Mouse (Mus musculus): Measurements from ENCODE around the gene Rbfox2.
"Not testable (repeated sequence)": the region's sequence is repeated elsewhere in the genome, so short reads cannot be mapped to it uniquely, and the experiment has no call there.

The Rbfox2 gene

GRCm38 (mm10) chr15:77269496-77269895, 37.3 kb downstream of the Rbfox2 start:
- DNase-seq = not testable (repeated sequence)

DNA sequence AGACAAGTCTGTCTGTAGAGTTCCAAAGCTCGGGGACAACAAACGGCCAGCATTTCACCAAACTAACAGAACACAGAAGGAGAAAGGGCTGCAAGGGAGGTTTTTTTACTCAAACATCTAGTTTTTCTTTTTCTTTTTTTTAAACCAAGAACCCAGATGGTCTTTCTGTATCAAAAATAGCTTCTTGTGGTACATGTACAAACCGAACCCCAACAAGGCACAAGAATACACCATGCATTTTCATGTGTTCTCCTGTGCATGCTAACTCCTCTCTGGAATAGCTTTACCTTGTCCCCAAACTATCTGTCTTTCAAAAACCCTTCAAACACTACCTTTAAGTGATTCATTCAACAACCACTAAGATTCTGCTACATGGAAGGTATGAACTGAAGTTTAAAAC, 38.4 kb downstream of the Rbfox2 start:
- DNase-seq = no peak

- no peak for DNase-seq
These were observed 41.5 kb downstream of the Rbfox2 start for GRCm38 (mm10) chr15:77265318-77265717.

DNA sequence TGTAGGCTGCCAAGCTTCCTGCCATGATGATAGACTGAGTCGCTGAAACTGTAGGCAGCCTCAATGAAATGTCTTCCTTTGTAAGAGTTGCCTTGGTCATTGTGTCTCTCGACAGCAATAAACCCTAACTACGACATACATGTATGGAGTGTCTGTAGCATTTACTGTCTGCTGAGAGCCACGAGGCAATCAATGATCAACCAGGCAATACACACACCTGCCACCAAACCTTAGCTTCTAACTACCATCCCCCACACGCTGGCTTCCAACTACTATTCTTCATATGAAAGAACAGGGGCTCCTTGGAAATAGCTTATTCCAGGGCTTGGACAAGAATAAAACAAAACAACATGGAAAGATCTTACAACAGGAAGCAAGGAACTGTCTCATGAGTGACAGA, 42.5 kb downstream of the Rbfox2 start:
- DNase-seq = no peak

DNA sequence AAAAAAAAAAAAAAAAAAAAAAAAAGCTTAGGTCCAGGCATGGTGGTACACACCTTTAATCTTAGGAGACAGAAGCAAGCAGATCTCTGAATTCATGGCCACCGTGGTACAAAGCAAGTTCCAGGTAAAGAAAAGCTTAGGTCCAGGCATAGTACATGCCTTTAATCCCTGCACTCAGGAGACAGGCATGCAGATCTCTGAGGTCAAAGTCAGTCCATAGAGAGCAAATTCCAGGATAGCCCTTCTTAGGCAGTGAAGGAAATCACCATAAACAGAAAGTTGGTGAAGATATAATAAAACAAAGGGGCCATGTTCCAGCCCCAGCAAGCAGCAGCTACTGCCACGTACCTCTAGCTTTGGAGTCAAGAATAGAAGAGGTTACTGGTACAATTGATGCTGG, 44.0 kb downstream of the Rbfox2 start:
- no peak for DNase-seq

GRCm38 (mm10) chr15:77257437-77258229, 49.2 kb downstream of the Rbfox2 start:
- DNase-seq = peak; percentile 74

GRCm38 (mm10) chr15:77256782-77257181, 50.0 kb downstream of the Rbfox2 start:
- no peak for DNase-seq

DNA sequence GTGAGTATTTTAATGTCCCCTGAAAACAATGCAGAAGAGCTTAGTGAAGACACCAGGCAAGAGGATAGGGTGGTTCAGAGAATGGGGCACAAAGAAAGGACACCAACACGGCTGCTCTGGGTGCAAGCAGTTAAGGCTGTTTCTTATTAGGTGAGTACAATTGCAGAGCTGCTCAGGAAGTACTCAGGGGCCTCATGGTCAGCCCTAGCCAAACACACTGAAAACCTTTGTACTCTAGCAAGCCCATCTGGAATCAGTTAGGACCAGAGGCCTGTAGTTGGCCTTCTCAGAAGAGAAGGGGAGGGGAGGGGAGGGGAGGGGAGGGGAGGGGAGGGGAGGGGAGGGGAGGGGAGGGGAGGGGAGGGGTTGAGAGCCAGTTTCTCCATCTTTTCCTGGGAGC, 52.2 kb downstream of the Rbfox2 start:
- DNase-seq = no peak

GRCm38 (mm10) chr15:77254128-77254527, 52.7 kb downstream of the Rbfox2 start:
- peak; percentile 43 for DNase-seq

GRCm38 (mm10) chr15:77251706-77252105, 55.1 kb downstream of the Rbfox2 start:
- no peak for DNase-seq

- DNase-seq = no peak
These were observed 56.0 kb downstream of the Rbfox2 start for GRCm38 (mm10) chr15:77250806-77251205.

- DNase-seq = no peak
These were observed 57.4 kb downstream of the Rbfox2 start for GRCm38 (mm10) chr15:77249421-77249820.

- DNase-seq = peak; percentile 94
These were observed 61.1 kb downstream of the Rbfox2 start for GRCm38 (mm10) chr15:77245418-77246365.

GRCm38 (mm10) chr15:77244634-77245033, 62.2 kb downstream of the Rbfox2 start:
- no peak for DNase-seq

DNA sequence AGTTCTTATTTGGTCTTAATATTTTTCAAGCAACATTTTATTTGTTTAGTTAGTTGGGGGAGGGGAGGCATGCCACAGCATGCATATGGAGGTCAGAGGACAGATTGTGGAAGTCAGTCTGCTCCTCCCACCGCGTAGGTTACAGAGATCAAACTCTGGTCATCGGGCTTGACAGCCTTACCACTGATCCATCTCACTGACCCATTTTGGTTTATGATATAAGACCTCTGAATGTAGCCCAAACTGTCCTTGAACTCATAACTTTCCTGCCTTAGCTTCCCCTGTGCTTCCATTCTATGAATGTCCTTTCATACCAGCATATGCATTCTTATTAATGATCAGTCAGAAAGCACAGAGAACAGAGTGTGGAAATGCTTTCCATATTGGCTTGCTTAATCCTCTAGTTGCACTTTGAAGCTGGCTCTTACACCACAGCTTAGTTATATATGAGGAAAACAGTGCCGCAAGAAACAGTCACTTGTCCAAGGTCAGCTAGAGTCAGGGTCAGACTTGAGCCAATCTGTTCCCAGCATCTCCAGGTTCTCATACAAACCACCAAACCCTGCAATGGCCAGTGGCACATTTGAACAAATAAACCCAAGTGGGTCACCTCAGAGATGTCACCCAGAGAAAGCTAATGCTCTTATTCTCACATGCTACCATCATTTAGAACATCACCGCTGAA, 62.8 kb downstream of the Rbfox2 start:
- DNase-seq = peak; percentile 39

- no peak for DNase-seq
These were observed 66.2 kb downstream of the Rbfox2 start for GRCm38 (mm10) chr15:77240607-77241006.

- no peak for DNase-seq
These were observed 67.2 kb downstream of the Rbfox2 start for GRCm38 (mm10) chr15:77239564-77239963.

DNA sequence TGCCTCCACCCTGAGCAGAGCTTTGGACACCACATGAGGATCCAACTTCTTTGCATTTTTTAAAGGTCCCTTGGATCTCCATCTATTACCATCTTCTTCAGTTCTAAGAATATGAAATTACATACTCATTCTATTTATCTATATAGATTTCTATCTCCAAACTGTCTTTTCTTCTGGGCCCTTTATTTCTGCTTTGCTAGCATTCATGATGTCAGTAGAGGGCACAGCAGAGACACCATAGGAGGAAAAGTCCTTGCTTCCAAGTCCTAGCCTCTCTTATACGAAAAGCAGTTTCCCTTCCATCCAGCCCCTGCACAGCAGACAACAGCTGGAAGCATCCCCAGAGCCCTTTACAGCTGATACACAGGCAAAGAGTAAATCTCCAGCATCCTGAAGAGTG, 69.1 kb downstream of the Rbfox2 start:
- no peak for DNase-seq

GRCm38 (mm10) chr15:77236055-77236567, 70.7 kb downstream of the Rbfox2 start:
- DNase-seq = no peak

DNA sequence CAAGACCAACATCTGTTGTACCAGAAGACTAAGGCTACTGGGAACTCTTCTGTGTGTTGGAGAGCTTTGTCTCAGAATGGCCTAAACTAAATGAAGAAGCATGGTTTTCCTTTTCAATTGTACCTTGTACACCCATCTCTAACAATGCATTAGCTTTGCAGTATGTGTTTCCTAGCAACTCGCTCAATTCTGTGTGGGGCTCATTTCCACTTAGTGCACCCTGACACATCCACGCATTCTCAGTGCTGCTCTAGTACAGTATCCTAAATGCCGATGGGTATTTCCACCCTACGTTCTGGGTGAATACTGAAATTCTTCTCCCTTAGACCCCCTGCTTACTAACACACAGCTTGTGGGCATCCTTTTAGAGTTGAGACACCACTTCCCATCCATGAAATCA, 71.3 kb downstream of the Rbfox2 start:
- DNase-seq = no peak

GRCm38 (mm10) chr15:77234296-77234695, 72.5 kb downstream of the Rbfox2 start:
- no peak for DNase-seq

DNA sequence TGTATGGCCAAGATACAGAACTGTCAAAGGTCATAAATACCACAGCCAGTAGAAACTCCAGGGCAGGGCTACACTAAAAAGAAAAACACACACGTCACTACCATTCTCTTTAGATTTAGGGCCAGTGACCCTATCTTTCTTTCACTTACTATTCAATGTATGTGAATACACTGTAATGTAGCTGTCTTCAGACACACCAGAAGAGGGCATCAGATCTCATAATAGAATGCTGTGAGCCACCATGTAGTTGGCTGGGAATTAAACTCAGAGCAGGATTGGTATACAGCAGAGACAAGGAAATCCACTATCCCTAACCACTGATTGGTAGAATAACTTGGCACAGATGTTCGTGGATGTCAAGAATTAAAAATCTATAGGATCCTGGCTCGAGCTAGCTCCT, 76.7 kb downstream of the Rbfox2 start:
- no peak for DNase-seq

GRCm38 (mm10) chr15:77226831-77227354, 79.9 kb downstream of the Rbfox2 start:
- DNase-seq = peak; percentile 30
